Mouse (Mus musculus): ENCODE data around the gene Scfd2. TPM values are rescaled to one million over a fixed set of nuclear protein-coding genes. Genes with fewer than 3 reads are reported as not detected.

Gene Scfd2
- polyA plus RNA-seq, 1 experiment = 17.4 TPM

GRCm38 (mm10) chr5:74316333-74316945 lies 215.1 kb downstream of the Scfd2 start:
- H3K27ac ChIP-seq (replicated peaks; ENCODE audit: low read depth, low read length) = no peak overlapping the region
- no peak overlapping the region for H3K4me3 ChIP-seq (ENCODE audit: insufficient read depth, low read depth, low read length)
- H3K4me1 ChIP-seq (ENCODE audit: control insufficient read depth, insufficient read depth, insufficient read length, low read length) = peaks cover 5% of the 10 kb centered on the region; the same call in 1 of the 2 replicates

- Histone ChIP-seq H3K4me1 (ENCODE audit: control insufficient read depth, insufficient read depth, insufficient read length, low read length) (peaks cover 5% of the 10 kb centered on the region; the same call in 1 of the 2 replicates), H3K4me3 (ENCODE audit: insufficient read depth, low read depth, low read length) (no peak overlapping the region), H3K27ac (replicated peaks; ENCODE audit: low read depth, low read length) (no peak overlapping the region)
Observed at GRCm38 (mm10) chr5:74315471-74316245, 215.9 kb downstream of the Scfd2 start.

GRCm38 (mm10) chr5:74314501-74314900 lies 217.1 kb downstream of the Scfd2 start:
- peaks cover 5% of the 10 kb centered on the region; the same call in 1 of the 2 replicates for H3K4me1 ChIP-seq (ENCODE audit: control insufficient read depth, insufficient read depth, insufficient read length, low read length)
- H3K4me3 ChIP-seq (ENCODE audit: insufficient read depth, low read depth, low read length) = no peak overlapping the region
- H3K27ac ChIP-seq (replicated peaks; ENCODE audit: low read depth, low read length) = no peak overlapping the region

GRCm38 (mm10) chr5:74313542-74313941 lies 218.0 kb downstream of the Scfd2 start:
- no peak overlapping the region for H3K4me3 ChIP-seq (ENCODE audit: insufficient read depth, low read depth, low read length)
- peaks cover 5% of the 10 kb centered on the region; the same call in 1 of the 2 replicates for H3K4me1 ChIP-seq (ENCODE audit: control insufficient read depth, insufficient read depth, insufficient read length, low read length)
- H3K27ac ChIP-seq (replicated peaks; ENCODE audit: low read depth, low read length) = no peak overlapping the region

GRCm38 (mm10) chr5:74311865-74312264 lies 219.7 kb downstream of the Scfd2 start:
- Histone ChIP-seq H3K27ac (replicated peaks; ENCODE audit: low read depth, low read length) (no peak overlapping the region), H3K4me1 (ENCODE audit: control insufficient read depth, insufficient read depth, insufficient read length, low read length) (peaks cover 5% of the 10 kb centered on the region; the same call in 1 of the 2 replicates), H3K4me3 (ENCODE audit: insufficient read depth, low read depth, low read length) (no peak overlapping the region)

GRCm38 (mm10) chr5:74311200-74311825 lies 220.2 kb downstream of the Scfd2 start:
- Histone ChIP-seq H3K4me1 (ENCODE audit: control insufficient read depth, insufficient read depth, insufficient read length, low read length) (peaks cover 5% of the 10 kb centered on the region; the same call in 1 of the 2 replicates), H3K27ac (replicated peaks; ENCODE audit: low read depth, low read length) (no peak overlapping the region), H3K4me3 (ENCODE audit: insufficient read depth, low read depth, low read length) (no peak overlapping the region)

- no peak overlapping the region for H3K27ac ChIP-seq (replicated peaks; ENCODE audit: low read depth, low read length)
- H3K4me1 ChIP-seq (ENCODE audit: control insufficient read depth, insufficient read depth, insufficient read length, low read length) = peaks cover 2% of the 10 kb centered on the region; the same call in 1 of the 2 replicates
- no peak overlapping the region for H3K4me3 ChIP-seq (ENCODE audit: insufficient read depth, low read depth, low read length)
Observed at GRCm38 (mm10) chr5:74310101-74310500, 221.5 kb downstream of the Scfd2 start.

GRCm38 (mm10) chr5:74307242-74307641 lies 224.3 kb downstream of the Scfd2 start:
- Histone ChIP-seq H3K27ac (replicated peaks; ENCODE audit: low read depth, low read length) (no peak overlapping the region), H3K4me1 (ENCODE audit: control insufficient read depth, insufficient read depth, insufficient read length, low read length) (no peaks in the 10 kb centered on the region; the same call in 1 of the 2 replicates), H3K4me3 (ENCODE audit: insufficient read depth, low read depth, low read length) (no peak overlapping the region)

GRCm38 (mm10) chr5:74305533-74306189 lies 225.9 kb downstream of the Scfd2 start:
- Histone ChIP-seq H3K4me3 (ENCODE audit: insufficient read depth, low read depth, low read length) (no peak overlapping the region), H3K27ac (replicated peaks; ENCODE audit: low read depth, low read length) (no peak overlapping the region), H3K4me1 (ENCODE audit: control insufficient read depth, insufficient read depth, insufficient read length, low read length) (no peaks in the 10 kb centered on the region)

GRCm38 (mm10) chr5:74304767-74305166 lies 226.8 kb downstream of the Scfd2 start:
- H3K4me3 ChIP-seq (ENCODE audit: insufficient read depth, low read depth, low read length) = no peak overlapping the region
- peaks cover 3% of the 10 kb centered on the region; the same call in 1 of the 2 replicates for H3K4me1 ChIP-seq (ENCODE audit: control insufficient read depth, insufficient read depth, insufficient read length, low read length)
- H3K27ac ChIP-seq (replicated peaks; ENCODE audit: low read depth, low read length) = no peak overlapping the region

GRCm38 (mm10) chr5:74302331-74302730 lies 229.2 kb downstream of the Scfd2 start:
- no peak overlapping the region for H3K27ac ChIP-seq (replicated peaks; ENCODE audit: low read depth, low read length)
- H3K4me1 ChIP-seq (ENCODE audit: control insufficient read depth, insufficient read depth, insufficient read length, low read length) = peaks cover 3% of the 10 kb centered on the region; the same call in 1 of the 2 replicates
- H3K4me3 ChIP-seq (ENCODE audit: insufficient read depth, low read depth, low read length) = no peak overlapping the region

- no peak overlapping the region for H3K27ac ChIP-seq (replicated peaks; ENCODE audit: low read depth, low read length)
Observed at GRCm38 (mm10) chr5:74301443-74301842, 230.1 kb downstream of the Scfd2 start.

GRCm38 (mm10) chr5:74300931-74301330 lies 230.6 kb downstream of the Scfd2 start:
- no peak overlapping the region for H3K4me3 ChIP-seq (ENCODE audit: insufficient read depth, low read depth, low read length)
- H3K4me1 ChIP-seq (ENCODE audit: control insufficient read depth, insufficient read depth, insufficient read length, low read length) = peaks cover 5% of the 10 kb centered on the region; the same call in 1 of the 2 replicates
- H3K27ac ChIP-seq (replicated peaks; ENCODE audit: low read depth, low read length) = no peak overlapping the region

More at GRCm38 (mm10) chr5:74301443-74301842, 230.1 kb downstream of the Scfd2 start:
- Histone ChIP-seq H3K4me3 (ENCODE audit: insufficient read depth, low read depth, low read length) (no peak overlapping the region), H3K4me1 (ENCODE audit: control insufficient read depth, insufficient read depth, insufficient read length, low read length) (peaks cover 5% of the 10 kb centered on the region; the same call in 1 of the 2 replicates)

- Histone ChIP-seq H3K4me1 (ENCODE audit: control insufficient read depth, insufficient read depth, insufficient read length, low read length) (peaks cover 5% of the 10 kb centered on the region; the same call in 1 of the 2 replicates), H3K27ac (replicated peaks; ENCODE audit: low read depth, low read length) (no peak overlapping the region), H3K4me3 (ENCODE audit: insufficient read depth, low read depth, low read length) (no peak overlapping the region)
Observed at GRCm38 (mm10) chr5:74300140-74300539, 231.4 kb downstream of the Scfd2 start.

- H3K27ac ChIP-seq (replicated peaks; ENCODE audit: low read depth, low read length) = no peak overlapping the region
- H3K4me3 ChIP-seq (ENCODE audit: insufficient read depth, low read depth, low read length) = no peak overlapping the region
- peaks cover 5% of the 10 kb centered on the region; the same call in 1 of the 2 replicates for H3K4me1 ChIP-seq (ENCODE audit: control insufficient read depth, insufficient read depth, insufficient read length, low read length)
Observed at GRCm38 (mm10) chr5:74297113-74297512, 234.4 kb downstream of the Scfd2 start.
